Mouse (Mus musculus): Measurements from ENCODE around the gene Thap3. TPM values are rescaled to one million over a fixed set of nuclear protein-coding genes. Genes with fewer than 3 reads are reported as not detected.
A peak's percentile ranks its signal among the peaks of the same experiment; 100 is the strongest.

Thap3 gene
- polyA plus RNA-seq, 1 experiment: 2.4 TPM

GRCm38 (mm10) chr4:152026751-152027508 lies 38.1 kb upstream of the Thap3 start:
- peaks cover 48% of the 10 kb centered on the region for H3K4me1 ChIP-seq (ENCODE audit: control insufficient read depth)
- H3K4me3 ChIP-seq (replicated peaks): peak overlapping the region; percentile 77
- no peaks in the 10 kb centered on the region for H3K9me3 ChIP-seq (ENCODE audit: control insufficient read depth, low read length)
- H3K36me3 ChIP-seq (ENCODE audit: control insufficient read depth): peaks cover 40% of the 10 kb centered on the region
- H3K27me3 ChIP-seq (ENCODE audit: control insufficient read depth): no peaks in the 10 kb centered on the region
- no peak for TF ChIP-seq TAL1 (IDR thresholded peaks at IDR 0.05; ENCODE audit: low read length)
- TF ChIP-seq GATA1 (IDR thresholded peaks at IDR 0.05; ENCODE audit: low read length): no peak

GRCm38 (mm10) chr4:152024525-152024924 lies 35.7 kb upstream of the Thap3 start:
- Histone ChIP-seq H3K4me1 (ENCODE audit: control insufficient read depth) (peaks cover 50% of the 10 kb centered on the region), H3K36me3 (ENCODE audit: control insufficient read depth) (peaks cover 64% of the 10 kb centered on the region)
- TF ChIP-seq TAL1 (IDR thresholded peaks at IDR 0.05; ENCODE audit: low read length) (no peak), GATA1 (IDR thresholded peaks at IDR 0.05; ENCODE audit: low read length) (no peak)

GRCm38 (mm10) chr4:152022506-152022905 lies 33.7 kb upstream of the Thap3 start:
- H3K9me3 ChIP-seq (ENCODE audit: control insufficient read depth, low read length): no peaks in the 10 kb centered on the region
- no peaks in the 10 kb centered on the region for H3K27me3 ChIP-seq (ENCODE audit: control insufficient read depth)
- H3K36me3 ChIP-seq (ENCODE audit: control insufficient read depth): peaks cover 83% of the 10 kb centered on the region
- H3K4me1 ChIP-seq (ENCODE audit: control insufficient read depth): peaks cover 37% of the 10 kb centered on the region
- H3K4me3 ChIP-seq (replicated peaks): no peak overlapping the region
- TF ChIP-seq GATA1 (IDR thresholded peaks at IDR 0.05; ENCODE audit: low read length) (no peak), TAL1 (IDR thresholded peaks at IDR 0.05; ENCODE audit: low read length) (no peak)

More at GRCm38 (mm10) chr4:152024525-152024924, 35.7 kb upstream of the Thap3 start:
- Histone ChIP-seq H3K4me3 (replicated peaks) (no peak overlapping the region), H3K9me3 (ENCODE audit: control insufficient read depth, low read length) (no peaks in the 10 kb centered on the region), H3K27me3 (ENCODE audit: control insufficient read depth) (no peaks in the 10 kb centered on the region)

- peaks cover 31% of the 10 kb centered on the region for H3K4me1 ChIP-seq (ENCODE audit: control insufficient read depth)
- H3K27me3 ChIP-seq (ENCODE audit: control insufficient read depth): no peaks in the 10 kb centered on the region
- no peak for TF ChIP-seq GATA1 (IDR thresholded peaks at IDR 0.05; ENCODE audit: low read length)
- no peak for TF ChIP-seq TAL1 (IDR thresholded peaks at IDR 0.05; ENCODE audit: low read length)
- H3K9me3 ChIP-seq (ENCODE audit: control insufficient read depth, low read length): no peaks in the 10 kb centered on the region
- no peak overlapping the region for H3K4me3 ChIP-seq (replicated peaks)
- H3K36me3 ChIP-seq (ENCODE audit: control insufficient read depth): peaks cover 90% of the 10 kb centered on the region
Observed at GRCm38 (mm10) chr4:152021568-152022097, 32.8 kb upstream of the Thap3 start.

- Histone ChIP-seq H3K4me1 (ENCODE audit: control insufficient read depth) (peaks cover 16% of the 10 kb centered on the region), H3K27me3 (ENCODE audit: control insufficient read depth) (no peaks in the 10 kb centered on the region), H3K4me3 (replicated peaks) (no peak overlapping the region)
Observed at GRCm38 (mm10) chr4:152020024-152020423, 31.2 kb upstream of the Thap3 start.

GRCm38 (mm10) chr4:152019073-152019472 lies 30.3 kb upstream of the Thap3 start:
- Histone ChIP-seq H3K36me3 (ENCODE audit: control insufficient read depth) (peaks cover 96% of the 10 kb centered on the region), H3K4me1 (ENCODE audit: control insufficient read depth) (peaks cover 9% of the 10 kb centered on the region), H3K9me3 (ENCODE audit: control insufficient read depth, low read length) (no peaks in the 10 kb centered on the region), H3K27me3 (ENCODE audit: control insufficient read depth) (no peaks in the 10 kb centered on the region), H3K4me3 (replicated peaks) (no peak overlapping the region)
- TF ChIP-seq TAL1 (IDR thresholded peaks at IDR 0.05; ENCODE audit: low read length): no peak
- TF ChIP-seq GATA1 (IDR thresholded peaks at IDR 0.05; ENCODE audit: low read length): no peak

More at GRCm38 (mm10) chr4:152020024-152020423, 31.2 kb upstream of the Thap3 start:
- no peak for TF ChIP-seq TAL1 (IDR thresholded peaks at IDR 0.05; ENCODE audit: low read length)
- no peak for TF ChIP-seq GATA1 (IDR thresholded peaks at IDR 0.05; ENCODE audit: low read length)
- peaks cover 96% of the 10 kb centered on the region for H3K36me3 ChIP-seq (ENCODE audit: control insufficient read depth)
- H3K9me3 ChIP-seq (ENCODE audit: control insufficient read depth, low read length): no peaks in the 10 kb centered on the region

- TF ChIP-seq GATA1 (IDR thresholded peaks at IDR 0.05; ENCODE audit: low read length) (no peak), TAL1 (IDR thresholded peaks at IDR 0.05; ENCODE audit: low read length) (no peak)
- Histone ChIP-seq H3K9me3 (ENCODE audit: control insufficient read depth, low read length) (no peaks in the 10 kb centered on the region), H3K27me3 (ENCODE audit: control insufficient read depth) (peaks cover 14% of the 10 kb centered on the region), H3K4me1 (ENCODE audit: control insufficient read depth) (peaks cover 57% of the 10 kb centered on the region), H3K36me3 (ENCODE audit: control insufficient read depth) (peaks cover 68% of the 10 kb centered on the region), H3K4me3 (replicated peaks) (no peak overlapping the region)
Observed at GRCm38 (mm10) chr4:152013036-152013813, 24.4 kb upstream of the Thap3 start.

GRCm38 (mm10) chr4:152012109-152012508 lies 23.3 kb upstream of the Thap3 start:
- TF ChIP-seq GATA1 (IDR thresholded peaks at IDR 0.05; ENCODE audit: low read length): no peak
- no peak for TF ChIP-seq TAL1 (IDR thresholded peaks at IDR 0.05; ENCODE audit: low read length)
- Histone ChIP-seq H3K4me3 (replicated peaks) (no peak overlapping the region), H3K4me1 (ENCODE audit: control insufficient read depth) (peaks cover 64% of the 10 kb centered on the region), H3K9me3 (ENCODE audit: control insufficient read depth, low read length) (no peaks in the 10 kb centered on the region), H3K36me3 (ENCODE audit: control insufficient read depth) (peaks cover 58% of the 10 kb centered on the region), H3K27me3 (ENCODE audit: control insufficient read depth) (peaks cover 25% of the 10 kb centered on the region)

Data from erythroblast, embryonic 14.5 days (primary cell).